Mouse (Mus musculus) embryonic fibroblast, embryonic 13.5 days (primary cell): ENCODE results near the gene Morc3.

ENCODE experiments used
- CTCF ChIP-seq: IDR thresholded peaks from 2 replicates; pipeline ENCODE4 v1.5.1; 2011; ENCODE audit warnings: mild to moderate bottlenecking, control low read depth, low read length, moderate library complexity, borderline replicate concordance; ENCODE audit not compliant: insufficient read depth
- POLR2A ChIP-seq: IDR thresholded peaks from 2 replicates; pipeline ENCODE4 v1.6.1; 2011; ENCODE audit warnings: low read depth, mild to moderate bottlenecking, control low read depth, low read length, moderate library complexity

- no peak for TF ChIP-seq CTCF
- no peak for TF ChIP-seq POLR2A
Observed at GRCm38 (mm10) chr16:93909936-93910335, 78.0 kb downstream of the Morc3 start.
